33 mouse cellular contexts compared by ENCODE assay signal in genomic region chr10:41676661-41677061, GRCm38 (mm10). TPM values are rescaled to one million over a fixed set of nuclear protein-coding genes. Genes with fewer than 3 reads are reported as not detected.
DNase-seq lines count a peak whose midpoint lies in the region; ATAC-seq lines count a peak whose summit lies in the region.
"Had no signal": no experiment of that assay in that cellular context is flagged by ENCODE, and none has a peak within 500 bp of the region (broad histone marks: within the 10 kb centered on the region; RNA-seq: fewer than 3 reads in every experiment).

No protein-coding gene starts in this region.

- H3K27me3 ChIP-seq in kidney, embryonic 15.5 days = no peaks in the 10 kb centered on the region
- no peaks in the 10 kb centered on the region for H3K27me3 ChIP-seq in lung, embryonic 15.5 days
- H3K27me3 ChIP-seq in midbrain, embryonic 11.5 days (ENCODE audit: control insufficient read depth, insufficient read depth, low read length) = no peaks in the 10 kb centered on the region
- H3K27me3 ChIP-seq: heart, embryonic 13.5 days; hindbrain, embryonic 12.5 days; limb, embryonic 13.5 days; liver, embryonic 13.5 days; midbrain, embryonic 13.5 days; neural tube, embryonic 13.5 days had no signal

- H3K9ac ChIP-seq in kidney, embryonic 15.5 days = no peak overlapping the region
- H3K9ac ChIP-seq in lung, embryonic 15.5 days = no peak overlapping the region
- H3K9ac ChIP-seq in midbrain, embryonic 11.5 days (ENCODE audit: low read length) = no peak overlapping the region
- H3K9ac ChIP-seq: embryonic facial prominence, embryonic 13.5 days; heart, embryonic 13.5 days; hindbrain, embryonic 12.5 days; limb, embryonic 13.5 days; liver, embryonic 13.5 days; midbrain, embryonic 13.5 days; neural tube, embryonic 13.5 days had no signal

- H3K9me3 ChIP-seq in kidney, embryonic 15.5 days (replicated peaks) = no peaks in the 10 kb centered on the region
- no peaks in the 10 kb centered on the region for H3K9me3 ChIP-seq in lung, embryonic 15.5 days
- H3K9me3 ChIP-seq in midbrain, embryonic 11.5 days (ENCODE audit: control insufficient read depth, low read length) = no peaks in the 10 kb centered on the region
- H3K9me3 ChIP-seq: embryonic facial prominence, embryonic 13.5 days; G1E; heart, embryonic 13.5 days; hindbrain, embryonic 12.5 days; limb, embryonic 13.5 days; liver, embryonic 13.5 days; megakaryocyte, embryonic 14.5 days; midbrain, embryonic 13.5 days; neural tube, embryonic 13.5 days had no signal

- H3K4me2 ChIP-seq in kidney, embryonic 15.5 days = no peak overlapping the region
- no peak overlapping the region for H3K4me2 ChIP-seq in lung, embryonic 15.5 days
- no peak overlapping the region for H3K4me2 ChIP-seq in midbrain, embryonic 11.5 days
- H3K4me2 ChIP-seq: embryonic facial prominence, embryonic 13.5 days; heart, embryonic 13.5 days; hindbrain, embryonic 12.5 days; limb, embryonic 13.5 days; liver, embryonic 13.5 days; midbrain, embryonic 13.5 days; neural tube, embryonic 13.5 days had no signal

- no peaks in the 10 kb centered on the region for H3K36me3 ChIP-seq in kidney, embryonic 15.5 days
- no peaks in the 10 kb centered on the region for H3K36me3 ChIP-seq in lung, embryonic 15.5 days
- no peaks in the 10 kb centered on the region for H3K36me3 ChIP-seq in midbrain, embryonic 11.5 days (ENCODE audit: control insufficient read depth, insufficient read depth, low read length)
- H3K36me3 ChIP-seq: embryonic facial prominence, embryonic 13.5 days; G1E; heart, embryonic 13.5 days; hindbrain, embryonic 12.5 days; limb, embryonic 13.5 days; liver, embryonic 13.5 days; midbrain, embryonic 13.5 days; neural tube, embryonic 13.5 days had no signal

- no peak for ATAC-seq in kidney, embryonic 15.5 days (replicated peaks; ENCODE audit: low FRiP score)
- ATAC-seq in lung, embryonic 15.5 days (ENCODE audit: borderline replicate concordance, extremely low read depth, low FRiP score, low TSS enrichment) = no peak
- no peak for ATAC-seq in midbrain, embryonic 11.5 days (ENCODE audit: low FRiP score)
- ATAC-seq in activated CD4-positive, CD25-positive, alpha-beta regulatory T cell, adult 4 months = no peak
- ATAC-seq: forebrain, embryonic 16.5 days; intestine, postnatal 0 days; midbrain, embryonic 13.5 days had no signal

- H3K27ac ChIP-seq in kidney, embryonic 15.5 days = no peak overlapping the region
- peak overlapping the region; percentile 41; the same call in 1 of the 2 replicates for H3K27ac ChIP-seq in lung, embryonic 15.5 days
- H3K27ac ChIP-seq in midbrain, embryonic 11.5 days (ENCODE audit: low read depth, low read length) = no peak overlapping the region
- H3K27ac ChIP-seq: embryonic facial prominence, embryonic 13.5 days; gastrocnemius, adult 2 months; heart, adult 2 months; heart, embryonic 13.5 days; hindbrain, embryonic 12.5 days; layer of hippocampus, adult 2 months; left cerebral cortex, adult 2 months; limb, embryonic 13.5 days; liver, embryonic 13.5 days; midbrain, embryonic 13.5 days; neural tube, embryonic 13.5 days; stomach, postnatal 0 days had no signal

- H3K4me1 ChIP-seq in kidney, embryonic 15.5 days = peaks cover 17% of the 10 kb centered on the region
- peaks cover 19% of the 10 kb centered on the region for H3K4me1 ChIP-seq in lung, embryonic 15.5 days
- peaks cover 4% of the 10 kb centered on the region; the same call in 1 of the 2 replicates for H3K4me1 ChIP-seq in midbrain, embryonic 11.5 days (ENCODE audit: control insufficient read depth, insufficient read depth, low read length)
- H3K4me1 ChIP-seq: liver, embryonic 13.5 days had no signal

- 76% methylated on average over 6 of the region's 6 CpGs for WGBS in kidney, embryonic 15.5 days
- 66% methylated on average over 6 of the region's 6 CpGs for WGBS in lung, embryonic 15.5 days
- WGBS in midbrain, embryonic 11.5 days = 81% methylated on average over 6 of the region's 6 CpGs

- peak; percentile 34 to 42 for DNase-seq in cerebellum, postnatal 10 days
- DNase-seq in cerebellum, adult 9-11 months = no peak
- peak; percentile 78 for DNase-seq in kidney, adult 11 months
- no peak for DNase-seq in lung, postnatal 10 days
- no peak for DNase-seq in midbrain, embryonic 11.5 days (ENCODE audit: low spot score, missing footprints)
- DNase-seq: adrenal gland, postnatal 10 days; cerebellum, adult 8-10 months; embryo, embryonic 11 days; gastrocnemius, adult 2 months; gastrocnemius, postnatal 36 days; heart, adult 2 months; liver, embryonic 13.5 days; lung, adult 18-20 months; right cerebral cortex, postnatal 4 days; thymus, adult 18-20 months; thymus, postnatal 36 days had no signal

- H3K4me3 ChIP-seq in kidney, embryonic 15.5 days (replicated peaks) = no peak overlapping the region
- no peak overlapping the region for H3K4me3 ChIP-seq in lung, embryonic 15.5 days
- no peak overlapping the region for H3K4me3 ChIP-seq in midbrain, embryonic 11.5 days (ENCODE audit: low read depth, low read length)
- H3K4me3 ChIP-seq: embryonic facial prominence, embryonic 13.5 days; erythroblast, embryonic 14.5 days; gastrocnemius, adult 2 months; heart, adult 2 months; heart, embryonic 13.5 days; hindbrain, embryonic 12.5 days; layer of hippocampus, adult 2 months; left cerebral cortex, adult 2 months; limb, embryonic 13.5 days; liver, embryonic 13.5 days; megakaryocyte, embryonic 14.5 days; midbrain, embryonic 13.5 days; neural tube, embryonic 13.5 days had no signal

RNA-seq across cellular contexts. Expression of gene Ccdc162, which starts 39.8 kb away (rescaled TPM):
- 0.47 and 0.75 TPM in 2 replicates for polyA plus RNA-seq in kidney, embryonic 15.5 days (2015; fragmentation: Nextera tagmentation; extraction: Ambion mirVana)
- polyA plus RNA-seq in lung, embryonic 15.5 days (2015; fragmentation: Nextera tagmentation; extraction: Ambion mirVana) = 0.25 and 0.77 TPM in 2 replicates
- 0.33 and 0.46 TPM in 2 replicates for polyA plus RNA-seq in midbrain, embryonic 11.5 days (2014; fragmentation: Nextera tagmentation; extraction: Ambion mirVana)
- polyA plus RNA-seq in activated CD4-positive, CD25-positive, alpha-beta regulatory T cell, adult 4 months (2017; shearing (Covaris generic)) = 1 to 10 TPM in 1 of 2 experiments, under 1 TPM in 1; 0.33 to 1.1 TPM
- polyA plus RNA-seq: erythroblast, embryonic 14.5 days; G1E had no signal

Comparison
In these comparisons a context has a peak if more than half of its experiments do, and no peak if none do; other contexts are left out.
1. DNase-seq: peak in cerebellum, postnatal 10 days (2 of 2) and kidney, adult 11 months (single experiment); none in cerebellum, adult 9-11 months (single experiment), lung, postnatal 10 days (single experiment) and midbrain, embryonic 11.5 days (single experiment).